Mouse (Mus musculus): ENCODE measurements at regions not wholly inside any gene's neighbourhood (a gene's known extent, or its start where the extent isn't known, plus 50 kb on each side); places are given as distances from the start of the nearest gene placed in this dataset.

GRCm38 (mm10) chr10:21763017-21763964 is 118.7 kb upstream of the Sgk1 start:
- TF ChIP-seq E2F4 (IDR thresholded peaks at IDR 0.05; ENCODE audit: insufficient read depth) (no peak), POLR2A (IDR thresholded peaks at IDR 0.05; ENCODE audit: insufficient read length, low read depth) (no peak), CEBPB (IDR thresholded peaks at IDR 0.05; ENCODE audit: insufficient read depth, poor library complexity, severe bottlenecking) (no peak), REST (IDR thresholded peaks at IDR 0.05; ENCODE audit: insufficient read depth, insufficient read length) (no peak), SRF (IDR thresholded peaks at IDR 0.05; ENCODE audit: control insufficient read depth, insufficient read length, low read depth) (no peak), TCF3 (IDR thresholded peaks at IDR 0.05; ENCODE audit: insufficient read length, low read depth) (no peak), MAX (IDR thresholded peaks at IDR 0.05; ENCODE audit: low read depth) (no peak), MYOD1 (IDR thresholded peaks at IDR 0.05; ENCODE audit: control insufficient read depth in 1 of 3, insufficient read length in 2 of 3, low read depth in 2 of 3) (no peak), TCF12 (IDR thresholded peaks at IDR 0.05; ENCODE audit: insufficient read depth, poor library complexity, severe bottlenecking) (no peak), USF1 (IDR thresholded peaks at IDR 0.05; ENCODE audit: low read depth) (no peak), POLR2AphosphoS2 (IDR thresholded peaks at IDR 0.05; ENCODE audit: insufficient read length, low read depth) (no peak), MYOG (IDR thresholded peaks at IDR 0.05; ENCODE audit: control insufficient read depth in 1 of 3, insufficient read depth in 1 of 3, insufficient read length in 2 of 3, low read depth in 2 of 3) (no peak)
- H3K4me3 ChIP-seq: no peak overlapping the region
- H3K36me3 ChIP-seq (ENCODE audit: control insufficient read depth, insufficient read depth): no peaks in the 10 kb centered on the region
- no peaks in the 10 kb centered on the region for H3K79me2 ChIP-seq (ENCODE audit: control insufficient read depth, insufficient read depth)
- H3ac ChIP-seq (ENCODE audit: control insufficient read depth, insufficient read length): no peak overlapping the region
- no peaks in the 10 kb centered on the region for H3K27me3 ChIP-seq (ENCODE audit: control insufficient read depth, insufficient read depth, insufficient read length)
- H3K4me2 ChIP-seq (ENCODE audit: low read depth): no peak overlapping the region

- Histone ChIP-seq H3ac (ENCODE audit: control insufficient read depth, insufficient read length) (no peak overlapping the region), H3K4me3 (no peak overlapping the region), H3K36me3 (ENCODE audit: control insufficient read depth, insufficient read depth) (no peaks in the 10 kb centered on the region), H3K4me2 (ENCODE audit: low read depth) (no peak overlapping the region), H3K79me2 (ENCODE audit: control insufficient read depth, insufficient read depth) (no peaks in the 10 kb centered on the region), H3K27me3 (ENCODE audit: control insufficient read depth, insufficient read depth, insufficient read length) (no peaks in the 10 kb centered on the region)
- TF ChIP-seq TCF12 (IDR thresholded peaks at IDR 0.05; ENCODE audit: insufficient read depth, poor library complexity, severe bottlenecking) (no peak), POLR2A (IDR thresholded peaks at IDR 0.05; ENCODE audit: insufficient read length, low read depth) (no peak), SRF (IDR thresholded peaks at IDR 0.05; ENCODE audit: control insufficient read depth, insufficient read length, low read depth) (no peak), REST (IDR thresholded peaks at IDR 0.05; ENCODE audit: insufficient read depth, insufficient read length) (no peak), MYOD1 (IDR thresholded peaks at IDR 0.05; ENCODE audit: control insufficient read depth in 1 of 3, insufficient read length in 2 of 3, low read depth in 2 of 3) (no peak), POLR2AphosphoS2 (IDR thresholded peaks at IDR 0.05; ENCODE audit: insufficient read length, low read depth) (no peak), TCF3 (IDR thresholded peaks at IDR 0.05; ENCODE audit: insufficient read length, low read depth) (no peak), MYOG (IDR thresholded peaks at IDR 0.05; ENCODE audit: control insufficient read depth in 1 of 3, insufficient read depth in 1 of 3, insufficient read length in 2 of 3, low read depth in 2 of 3) (no peak), CEBPB (IDR thresholded peaks at IDR 0.05; ENCODE audit: insufficient read depth, poor library complexity, severe bottlenecking) (no peak), USF1 (IDR thresholded peaks at IDR 0.05; ENCODE audit: low read depth) (no peak), MAX (IDR thresholded peaks at IDR 0.05; ENCODE audit: low read depth) (no peak), E2F4 (IDR thresholded peaks at IDR 0.05; ENCODE audit: insufficient read depth) (no peak)
These were observed 117.9 kb upstream of the Sgk1 start for GRCm38 (mm10) chr10:21764090-21764489.

GRCm38 (mm10) chr10:21764891-21765290 is 117.1 kb upstream of the Sgk1 start:
- H3K4me2 ChIP-seq (ENCODE audit: low read depth): no peak overlapping the region
- no peaks in the 10 kb centered on the region for H3K79me2 ChIP-seq (ENCODE audit: control insufficient read depth, insufficient read depth)
- TF ChIP-seq MYOD1 (IDR thresholded peaks at IDR 0.05; ENCODE audit: control insufficient read depth in 1 of 3, insufficient read length in 2 of 3, low read depth in 2 of 3) (no peak), POLR2AphosphoS2 (IDR thresholded peaks at IDR 0.05; ENCODE audit: insufficient read length, low read depth) (no peak), MAX (IDR thresholded peaks at IDR 0.05; ENCODE audit: low read depth) (no peak), USF1 (IDR thresholded peaks at IDR 0.05; ENCODE audit: low read depth) (no peak), E2F4 (IDR thresholded peaks at IDR 0.05; ENCODE audit: insufficient read depth) (no peak), TCF12 (IDR thresholded peaks at IDR 0.05; ENCODE audit: insufficient read depth, poor library complexity, severe bottlenecking) (no peak), SRF (IDR thresholded peaks at IDR 0.05; ENCODE audit: control insufficient read depth, insufficient read length, low read depth) (no peak), POLR2A (IDR thresholded peaks at IDR 0.05; ENCODE audit: insufficient read length, low read depth) (no peak), TCF3 (IDR thresholded peaks at IDR 0.05; ENCODE audit: insufficient read length, low read depth) (no peak), REST (IDR thresholded peaks at IDR 0.05; ENCODE audit: insufficient read depth, insufficient read length) (no peak), MYOG (IDR thresholded peaks at IDR 0.05; ENCODE audit: control insufficient read depth in 1 of 3, insufficient read depth in 1 of 3, insufficient read length in 2 of 3, low read depth in 2 of 3) (no peak), CEBPB (IDR thresholded peaks at IDR 0.05; ENCODE audit: insufficient read depth, poor library complexity, severe bottlenecking) (no peak)
- H3K36me3 ChIP-seq (ENCODE audit: control insufficient read depth, insufficient read depth): no peaks in the 10 kb centered on the region
- H3K4me3 ChIP-seq: no peak overlapping the region
- no peaks in the 10 kb centered on the region for H3K27me3 ChIP-seq (ENCODE audit: control insufficient read depth, insufficient read depth, insufficient read length)
- no peak overlapping the region for H3ac ChIP-seq (ENCODE audit: control insufficient read depth, insufficient read length)

DNA sequence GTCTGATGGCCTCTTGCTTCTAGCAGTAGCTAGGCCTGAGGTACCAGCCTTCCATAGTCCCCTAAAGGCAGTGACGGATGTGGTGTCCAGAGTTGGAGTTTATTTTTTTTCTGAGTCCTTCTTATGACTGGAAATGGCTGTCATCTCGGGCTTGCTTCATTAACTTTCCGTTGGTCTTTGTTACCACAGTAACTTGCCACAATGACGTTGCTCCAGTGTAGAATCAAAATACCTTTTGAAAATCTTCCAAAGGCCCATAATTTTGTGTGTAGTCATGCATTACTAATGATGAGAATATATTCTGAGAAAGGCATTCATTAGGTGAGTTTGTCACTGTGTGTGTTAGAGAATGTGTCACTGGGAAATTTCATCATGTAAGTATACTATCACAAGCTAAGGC is 108.4 kb upstream of the Sgk1 start:
- no peak overlapping the region for H3K4me3 ChIP-seq
- peak overlapping the region; percentile 20 for H3K4me2 ChIP-seq (ENCODE audit: low read depth)
- no peaks in the 10 kb centered on the region for H3K79me2 ChIP-seq (ENCODE audit: control insufficient read depth, insufficient read depth)
- no peaks in the 10 kb centered on the region for H3K27me3 ChIP-seq (ENCODE audit: control insufficient read depth, insufficient read depth, insufficient read length)
- no peak for TF ChIP-seq TCF12 (IDR thresholded peaks at IDR 0.05; ENCODE audit: insufficient read depth, poor library complexity, severe bottlenecking)
- no peak for TF ChIP-seq E2F4 (IDR thresholded peaks at IDR 0.05; ENCODE audit: insufficient read depth)
- TF ChIP-seq POLR2AphosphoS2 (IDR thresholded peaks at IDR 0.05; ENCODE audit: insufficient read length, low read depth): no peak
- no peak for TF ChIP-seq REST (IDR thresholded peaks at IDR 0.05; ENCODE audit: insufficient read depth, insufficient read length)
- TF ChIP-seq MYOD1 (IDR thresholded peaks at IDR 0.05; ENCODE audit: control insufficient read depth in 1 of 3, insufficient read length in 2 of 3, low read depth in 2 of 3): no peak
- no peak for TF ChIP-seq TCF3 (IDR thresholded peaks at IDR 0.05; ENCODE audit: insufficient read length, low read depth)
- no peak for TF ChIP-seq CEBPB (IDR thresholded peaks at IDR 0.05; ENCODE audit: insufficient read depth, poor library complexity, severe bottlenecking)
- no peak for TF ChIP-seq POLR2A (IDR thresholded peaks at IDR 0.05; ENCODE audit: insufficient read length, low read depth)
- TF ChIP-seq SRF (IDR thresholded peaks at IDR 0.05; ENCODE audit: control insufficient read depth, insufficient read length, low read depth): no peak
- no peak for TF ChIP-seq USF1 (IDR thresholded peaks at IDR 0.05; ENCODE audit: low read depth)
- TF ChIP-seq MAX (IDR thresholded peaks at IDR 0.05; ENCODE audit: low read depth): no peak
- TF ChIP-seq MYOG (IDR thresholded peaks at IDR 0.05; ENCODE audit: control insufficient read depth in 1 of 3, insufficient read depth in 1 of 3, insufficient read length in 2 of 3, low read depth in 2 of 3): no peak
- H3ac ChIP-seq (ENCODE audit: control insufficient read depth, insufficient read length): no peak overlapping the region
- no peaks in the 10 kb centered on the region for H3K36me3 ChIP-seq (ENCODE audit: control insufficient read depth, insufficient read depth)
